Mouse (Mus musculus) MEL (cell line): ENCODE data around the gene Gm49601.

ENCODE experiments used
- CHD2 ChIP-seq: IDR thresholded peaks from 2 replicates; pipeline ENCODE4 v1.6.1; 2011; ENCODE audit warnings: low read length, improper control_type of control experiment
- CTCF ChIP-seq, 3 experiments: IDR thresholded peaks in 2 of 3; conservative IDR thresholded peaks in 1 of 3; 2 replicates each; pipeline ENCODE4 v1.5.1; 2011 to 2012; ENCODE audit warnings: low read length in 3 of 3, low read depth in 2 of 3, mild to moderate bottlenecking in 2 of 3, improper control_type of control experiment in 1 of 3, inconsistent platforms in 1 of 3, mixed read lengths in 1 of 3, moderate library complexity in 1 of 3; ENCODE audit not compliant: control insufficient read depth in 1 of 3, insufficient read depth in 1 of 3, poor library complexity in 1 of 3, severe bottlenecking in 1 of 3
- EP300 ChIP-seq, 2 experiments: IDR thresholded peaks; 2 replicates each; pipeline ENCODE4 v1.6.1; 2011; ENCODE audit warnings: improper control_type of control experiment in 2 of 2, low read length in 2 of 2, low read depth in 1 of 2, mild to moderate bottlenecking in 1 of 2
- GATA1 ChIP-seq: IDR thresholded peaks from 2 replicates; pipeline ENCODE4 v1.6.1; 2011; ENCODE audit warnings: low read depth, low read length, improper control_type of control experiment
- MAX ChIP-seq: IDR thresholded peaks from 2 replicates; pipeline ENCODE4 v1.6.1; 2011; ENCODE audit warnings: low read length, improper control_type of control experiment
- POLR2A ChIP-seq, 2 experiments: IDR thresholded peaks; 2 replicates each; pipeline ENCODE4 v1.6.1; 2011 to 2012; ENCODE audit warnings: low read length in 2 of 2, mild to moderate bottlenecking in 2 of 2, control low read depth in 1 of 2, improper control_type of control experiment in 1 of 2, low read depth in 1 of 2, moderate library complexity in 1 of 2; ENCODE audit not compliant: control insufficient read depth in 1 of 2, insufficient read depth in 1 of 2, poor library complexity in 1 of 2
- RAD21 ChIP-seq: IDR thresholded peaks from 2 replicates; pipeline ENCODE4 v1.6.1; 2011; ENCODE audit warnings: mild to moderate bottlenecking, low read depth, low read length, improper control_type of control experiment
- SMC3 ChIP-seq: IDR thresholded peaks from 2 replicates; pipeline ENCODE4 v1.6.1; 2011; ENCODE audit warnings: low read depth, low read length, improper control_type of control experiment
- TCF12 ChIP-seq: IDR thresholded peaks from 2 replicates; pipeline ENCODE4 v1.6.1; 2014; ENCODE audit warnings: low read depth, mild to moderate bottlenecking, inconsistent platforms, low read length, improper control_type of control experiment, moderate library complexity
- USF1 ChIP-seq: IDR thresholded peaks from 2 replicates; pipeline ENCODE4 v1.6.1; 2014; ENCODE audit warnings: low read depth, mild to moderate bottlenecking, inconsistent platforms, low read length, improper control_type of control experiment, moderate library complexity
- ZNF384 ChIP-seq: IDR thresholded peaks from 2 replicates; pipeline ENCODE4 v1.6.1; 2012; ENCODE audit warnings: low read depth, mild to moderate bottlenecking, inconsistent platforms, low read length, improper control_type of control experiment

- TF ChIP-seq GATA1, result no peak
- TF ChIP-seq CHD2, result no peak
- TF ChIP-seq CTCF (IDR thresholded peaks at IDR 0.05 in 2 of 3, conservative IDR thresholded peaks at IDR 0.05 in 1 of 3; ENCODE audit: control insufficient read depth in 1 of 3, insufficient read depth in 1 of 3, low read depth in 2 of 3, low read length in 3 of 3, poor library complexity in 1 of 3, severe bottlenecking in 1 of 3), result no peak
- no peak for TF ChIP-seq ZNF384
- no peak for TF ChIP-seq SMC3
- TF ChIP-seq POLR2A (IDR thresholded peaks at IDR 0.05; ENCODE audit: control insufficient read depth in 1 of 2, insufficient read depth in 1 of 2, low read depth in 1 of 2, low read length in 2 of 2, poor library complexity in 1 of 2), result no peak
- no peak for TF ChIP-seq EP300 (IDR thresholded peaks at IDR 0.05; ENCODE audit: low read depth in 1 of 2, low read length in 2 of 2)
- no peak for TF ChIP-seq USF1
- no peak for TF ChIP-seq TCF12
- TF ChIP-seq RAD21, result no peak
- no peak for TF ChIP-seq MAX
Measured at GRCm38 (mm10) chr16:18581623-18582205, 44.5 kb downstream of the Gm49601 start.
